Mouse (Mus musculus) central nervous system, embryonic 11.5 days (tissue): ENCODE results near the gene Mier1. TPM values are rescaled to one million over a fixed set of nuclear protein-coding genes. Genes with fewer than 3 reads are reported as not detected.

Experiments used
- polyA plus RNA-seq: library from polyadenylated mRNA; depleted of rRNA; stranded (reverse); fragments of >200 nt; gene quantifications from 2 replicates; pipeline ENCODE4 v1.2.3, GENCODE M21; 2012; rRNA removed

Mier1 gene
- 38.3 and 43.1 TPM in 2 replicates for polyA plus RNA-seq

DNA sequence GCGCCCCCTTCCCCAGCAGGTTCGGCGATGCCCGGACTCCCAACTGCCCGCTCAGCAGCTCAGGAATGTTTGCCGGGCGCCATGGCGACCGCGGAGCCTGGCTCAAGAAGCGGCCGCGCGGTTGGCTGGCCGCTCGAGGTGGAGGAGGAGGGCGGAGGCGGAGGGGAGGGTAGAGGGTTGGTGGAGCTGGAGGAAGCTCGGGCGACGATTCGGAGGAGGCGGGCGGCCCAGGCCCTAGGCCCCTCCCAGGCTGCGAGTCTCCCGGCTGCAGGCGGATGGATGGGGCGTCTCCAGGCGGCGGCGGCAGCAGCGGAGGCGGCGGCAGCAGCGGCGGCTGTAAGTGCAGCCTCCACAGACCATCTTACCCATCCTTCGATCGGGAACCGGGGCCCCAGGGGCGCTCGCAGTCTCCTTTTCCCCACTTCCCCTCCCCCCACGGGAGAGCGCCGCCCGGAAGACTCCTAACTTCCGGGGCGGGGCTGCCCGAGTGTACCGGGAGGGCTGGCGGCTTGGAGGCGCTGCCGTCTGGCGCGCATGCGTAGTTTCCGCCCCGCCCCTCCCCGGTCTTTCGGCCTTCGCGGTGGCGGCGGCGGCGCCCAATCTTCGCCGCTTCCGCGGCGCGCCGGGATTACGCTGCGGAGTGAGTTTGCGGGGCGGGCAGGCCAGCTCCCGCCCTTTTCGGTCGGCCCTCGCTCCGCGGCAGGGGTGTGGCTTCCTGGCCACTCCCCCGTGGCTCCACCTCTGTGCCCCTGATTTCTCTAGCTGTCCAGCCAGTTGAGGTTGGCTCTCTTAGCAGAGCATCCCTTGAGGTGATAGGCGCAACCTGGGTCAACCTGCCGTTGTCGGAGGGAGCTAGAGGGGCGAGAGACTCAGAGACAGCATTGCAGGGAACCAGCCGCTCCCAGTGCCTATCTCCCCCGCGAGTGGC, at the start of gene Mier1, which contains the start of gene Wdr78:
Gene Mier1, plus strand, starts transcription at position 207 of the 928 bp plus-strand sequence.
Gene Wdr78, minus strand, starts transcription at position 372 of the 928 bp plus-strand sequence.

Other genes starting within 250 kb of the Mier1 start
- gene Tctex1d1, start 135.8 kb upstream of the Mier1 start, polyA plus RNA-seq = 0.64 and 0.70 TPM in 2 replicates
- gene Insl5, start 87.5 kb upstream of the Mier1 start, polyA plus RNA-seq = 0.92 and 1.1 TPM in 2 replicates
- 8.7 and 9.0 TPM in 2 replicates for gene Wdr78, start 165 bp downstream of the Mier1 start, polyA plus RNA-seq
- 8.0 and 11.5 TPM in 2 replicates for gene Slc35d1, start 100.8 kb downstream of the Mier1 start, polyA plus RNA-seq
- not detected in 2 replicates for gene 4921539E11Rik, start 176.5 kb downstream of the Mier1 start, polyA plus RNA-seq
- 9.5 and 9.7 TPM in 2 replicates for gene Oma1, start 199.4 kb downstream of the Mier1 start, polyA plus RNA-seq